Mouse (Mus musculus): ENCODE data around the gene Eml3.
"Not testable (repeated sequence)": the region's sequence is repeated elsewhere in the genome, so short reads cannot be mapped to it uniquely, and the experiment has no call there.

Gene Eml3

DNA sequence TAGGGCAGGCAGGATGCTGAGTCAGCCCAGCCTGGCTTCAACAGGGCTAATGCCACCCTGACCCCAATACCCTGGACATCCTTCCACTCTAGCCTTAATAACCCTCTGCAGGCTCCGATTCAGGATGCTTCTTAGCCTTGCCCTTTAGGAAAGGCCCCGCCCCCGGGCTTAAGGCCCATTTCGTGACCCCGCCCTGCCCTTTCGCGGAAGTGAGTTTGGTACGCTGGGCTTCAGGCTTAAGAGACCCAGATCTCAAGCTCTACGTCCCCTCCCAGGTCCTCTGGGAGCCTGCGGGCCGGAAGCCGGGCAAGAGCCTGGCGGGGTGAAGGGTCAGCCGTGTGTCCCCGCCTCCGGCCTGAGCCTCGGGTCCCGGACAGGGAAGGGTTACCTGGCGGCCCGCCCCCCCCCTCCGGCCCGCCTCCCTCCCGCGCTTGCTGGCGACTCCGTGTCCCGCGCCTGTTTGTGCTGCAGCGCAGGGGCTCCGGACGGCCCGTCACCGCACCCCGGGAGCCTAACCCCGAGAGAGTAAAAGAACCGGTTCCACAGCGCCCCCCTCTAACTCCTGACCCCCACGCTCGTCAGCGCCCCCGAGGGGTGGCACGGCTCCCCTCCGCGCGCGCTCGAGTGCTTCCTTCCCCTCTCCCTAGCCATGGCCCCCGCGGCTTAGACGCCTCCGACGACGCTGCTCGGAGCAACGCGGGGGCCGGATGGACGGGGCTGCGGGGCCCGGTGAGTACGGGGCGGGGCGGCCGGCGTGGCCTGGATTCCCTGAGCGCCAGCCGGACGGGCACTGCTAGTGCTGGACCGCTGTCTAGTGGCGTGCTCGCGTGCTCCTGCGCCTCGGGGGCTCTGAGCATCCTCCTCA, at the start of gene Eml3, which contains the start of gene Rom1:
TSS of gene Eml3 (plus strand) at position 329 of the 865 bp plus-strand sequence.
TSS of gene Rom1 (minus strand) at position 133 of the 865 bp plus-strand sequence.
- peak; percentile 89 for DNase-seq

DNA sequence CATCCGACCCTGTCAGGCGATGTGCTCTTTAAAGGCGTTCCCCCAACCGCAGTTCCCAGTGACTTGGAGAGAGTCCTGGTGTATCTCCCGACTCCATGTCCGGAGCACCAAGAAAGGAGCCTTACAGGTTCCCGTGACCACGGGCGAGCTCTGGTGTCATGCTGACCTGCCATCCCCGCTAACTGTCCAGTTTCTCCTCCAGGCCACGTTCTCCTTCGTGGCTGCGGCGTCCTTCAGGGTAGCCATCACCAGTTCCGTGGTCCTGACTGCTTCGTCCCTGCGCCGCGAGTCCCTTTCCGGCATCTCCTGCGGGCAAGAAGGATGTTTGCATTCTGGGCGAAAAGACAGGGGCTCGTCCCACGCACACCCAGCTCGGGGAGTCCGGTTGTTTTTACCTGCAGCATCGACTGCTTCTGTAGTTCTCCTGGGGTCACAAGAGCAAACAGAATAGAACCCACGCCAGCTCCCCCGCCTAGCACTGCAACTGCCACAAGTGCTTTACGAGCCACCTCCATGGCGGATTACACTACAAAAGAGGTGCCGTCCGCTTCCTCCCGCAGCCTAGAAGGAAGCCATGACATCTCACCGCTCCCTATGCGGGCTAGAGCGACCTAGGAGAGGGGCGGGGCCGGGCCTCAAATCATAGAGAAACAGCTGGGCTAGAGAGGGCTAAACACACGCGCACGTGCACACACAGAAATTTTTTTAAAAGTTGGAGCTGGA, 48.9 kb upstream of the Eml3 start, which contains the start of gene Uqcc3:
TSS of gene Uqcc3 (minus strand) at position 613 of the 723 bp plus-strand sequence.
- DNase-seq: peak; percentile 89 to 93

- no peak for DNase-seq
These were observed 48.3 kb upstream of the Eml3 start for GRCm38 (mm10) chr19:8881034-8881392.

DNA sequence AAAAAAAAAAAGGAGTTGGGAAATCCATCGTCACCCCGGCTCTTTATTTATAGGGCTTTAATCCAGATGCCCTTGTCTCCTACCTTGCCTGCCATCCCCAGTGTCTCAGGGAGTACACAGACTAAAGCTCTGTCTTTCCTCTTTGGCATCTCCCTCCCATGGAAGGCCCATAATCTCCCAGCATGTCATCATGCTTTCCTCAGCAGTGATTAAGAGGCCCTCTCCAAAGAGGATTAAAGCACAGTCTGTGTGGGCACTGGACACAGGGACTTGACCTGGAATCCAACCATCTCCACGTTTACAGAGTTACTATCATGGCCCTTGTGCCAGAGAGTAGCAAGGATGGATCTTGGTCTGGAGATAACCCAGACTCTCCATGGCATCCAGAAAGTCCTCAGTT, 45.7 kb upstream of the Eml3 start, which contains the start of the genes Lbhd1 and Gm49403:
TSS of gene Lbhd1 (plus strand) at position 117 of the 400 bp plus-strand sequence.
TSS of gene Gm49403 (plus strand) at position 315 of the 400 bp plus-strand sequence.
- no peak for DNase-seq

DNA sequence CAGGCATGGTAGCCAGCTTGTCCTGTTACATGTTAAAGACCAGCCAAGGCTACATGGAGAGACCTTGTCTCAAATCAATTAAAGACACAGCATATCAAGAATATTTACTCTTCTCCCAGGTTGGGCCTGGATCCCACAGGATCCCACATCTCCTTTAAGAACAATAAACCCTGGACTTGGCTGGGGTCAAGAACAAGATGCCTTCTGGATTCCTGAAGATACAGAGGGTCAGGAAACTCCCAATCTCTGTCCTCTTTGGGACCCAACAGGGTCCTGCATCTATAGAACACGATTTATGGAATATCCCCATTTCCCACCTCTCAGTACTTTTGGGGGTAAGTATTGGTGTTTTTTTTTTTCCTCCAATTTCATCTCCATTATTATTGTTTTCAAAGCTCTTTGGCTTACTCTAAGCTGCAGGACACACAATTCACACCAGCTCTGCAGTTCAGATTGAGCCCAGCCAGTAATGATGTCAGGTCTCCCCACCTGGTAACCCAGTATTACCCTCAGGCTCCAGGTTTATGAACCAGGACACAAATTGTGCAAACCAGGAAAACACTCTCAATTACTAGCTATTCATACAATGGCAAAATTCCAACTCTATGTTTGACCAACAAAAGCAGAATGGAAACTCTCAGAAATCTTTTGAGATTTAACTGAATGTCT, 42.3 kb upstream of the Eml3 start:
- DNase-seq: no peak

GRCm38 (mm10) chr19:8887585-8888463, 41.5 kb upstream of the Eml3 start:
- DNase-seq: no peak

DNA sequence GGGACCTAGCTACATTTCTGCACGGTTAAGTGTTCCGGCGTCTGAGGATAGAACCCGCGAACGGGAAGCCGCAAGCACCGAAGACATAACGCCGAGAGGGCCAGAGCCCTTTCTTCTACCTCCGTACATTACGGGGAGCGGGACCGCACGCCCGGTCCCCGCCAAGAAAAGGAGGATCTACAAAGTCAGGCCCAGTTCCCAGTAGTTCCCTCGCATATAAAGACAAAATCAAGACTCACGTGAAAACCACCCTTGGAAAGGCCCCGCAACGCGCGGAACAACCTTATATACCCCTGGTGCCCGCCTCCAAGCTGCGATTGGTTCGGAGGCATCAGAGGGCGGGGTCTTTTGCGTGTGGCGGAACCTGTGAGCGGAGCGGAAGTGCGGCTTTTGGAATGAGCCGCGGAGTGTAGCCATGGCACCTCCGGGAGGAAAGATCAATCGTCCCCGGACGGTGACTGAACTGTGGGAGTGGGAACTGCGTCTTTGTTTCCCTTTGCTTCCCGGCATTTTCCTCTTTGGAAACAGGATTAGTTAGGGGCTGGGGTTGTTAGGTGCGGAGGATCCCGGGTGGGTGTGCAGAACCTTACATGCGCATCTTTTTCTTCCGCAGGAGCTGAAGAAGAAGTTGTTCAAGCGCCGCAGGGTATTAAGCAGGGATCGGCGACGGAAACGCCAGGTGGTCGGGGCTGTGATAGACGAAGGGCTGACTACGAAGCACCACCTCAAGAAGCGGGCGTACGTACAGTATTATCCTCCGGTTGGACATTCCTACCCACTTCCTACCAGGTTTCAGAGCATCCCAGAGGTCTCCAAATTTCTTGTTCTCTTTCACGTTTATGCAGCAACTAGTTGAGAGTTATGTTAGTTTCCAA, 40.6 kb upstream of the Eml3 start, which contains the start of the genes 1810009A15Rik and Gm49416:
TSS of gene 1810009A15Rik (plus strand) at position 343 of the 875 bp plus-strand sequence.
TSS of gene Gm49416 (plus strand) at position 416 of the 875 bp plus-strand sequence.
- peak; percentile 94 to 95 for DNase-seq

DNA sequence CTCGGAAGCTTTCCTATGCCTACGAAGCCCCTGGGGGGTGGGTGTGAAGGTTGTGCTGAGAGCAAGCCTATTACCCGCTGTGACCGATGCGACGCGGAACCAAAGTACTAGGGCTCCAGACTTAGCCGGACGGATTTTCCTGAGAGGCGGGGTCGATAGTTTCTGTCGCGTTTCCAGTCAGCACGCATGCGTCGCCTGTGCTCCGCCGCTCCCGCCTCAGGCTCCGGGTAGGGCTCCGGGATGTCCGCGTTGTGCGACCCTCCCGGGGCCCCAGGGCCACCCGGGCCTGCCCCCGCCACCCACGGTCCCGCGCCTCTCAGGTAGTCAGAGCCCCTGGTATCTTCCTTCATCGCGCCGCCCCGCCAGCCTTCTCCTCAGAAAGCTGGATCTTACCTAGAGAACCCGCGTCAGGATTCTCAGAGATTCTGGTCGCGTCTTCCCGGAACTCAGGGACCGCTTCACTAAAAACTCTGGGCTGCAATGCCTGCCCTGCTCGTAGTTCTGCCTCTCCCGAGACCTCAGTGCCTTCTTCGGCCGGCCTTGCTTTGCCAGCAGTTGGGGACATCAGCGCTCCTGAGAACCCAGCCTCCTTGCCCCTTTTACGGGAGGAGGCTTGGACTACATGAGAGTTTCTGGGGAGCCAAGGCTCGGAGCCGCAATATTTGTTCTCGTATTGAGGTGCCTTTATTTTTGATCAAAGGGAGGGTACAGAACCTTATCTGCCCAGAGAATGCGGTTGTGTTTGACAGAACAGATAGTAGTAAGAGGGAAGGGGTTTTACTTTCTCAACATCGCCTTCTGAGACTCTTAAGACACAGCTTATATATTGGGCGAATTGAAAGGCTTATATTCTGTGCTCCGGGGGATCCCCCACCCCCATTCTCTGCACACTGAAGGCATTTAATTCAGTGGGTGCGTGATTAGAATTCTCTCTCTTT, 36.3 kb upstream of the Eml3 start, which contains the start of gene Ints5:
TSS of gene Ints5 (plus strand) at position 177 of the 938 bp plus-strand sequence.
- peak; percentile 84 for DNase-seq

DNA sequence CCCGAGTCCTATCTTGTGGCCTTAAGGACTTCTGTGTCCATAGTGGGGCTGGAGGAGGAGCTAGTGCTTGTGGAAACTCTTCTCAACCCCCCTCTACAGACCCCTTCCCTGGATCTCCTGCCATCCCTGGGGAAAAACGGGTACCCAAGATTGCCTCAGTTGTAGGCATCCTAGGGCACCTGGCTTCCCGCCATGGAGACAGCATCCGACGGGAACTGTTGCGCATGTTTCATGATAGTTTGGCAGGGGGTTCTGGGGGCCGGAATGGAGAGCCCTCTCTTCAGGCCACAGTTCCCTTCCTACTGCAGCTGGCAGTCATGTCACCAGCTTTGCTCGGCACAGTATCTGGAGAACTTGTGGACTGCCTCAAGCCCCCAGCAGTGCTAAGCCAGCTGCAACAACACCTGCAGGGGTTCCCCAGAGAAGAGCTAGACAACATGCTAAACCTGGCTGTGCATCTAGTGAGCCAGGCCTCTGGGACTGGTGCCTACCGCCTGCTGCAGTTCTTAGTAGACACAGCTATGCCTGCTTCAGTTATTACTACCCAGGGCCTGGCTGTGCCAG, 33.9 kb upstream of the Eml3 start:
- no peak for DNase-seq

- DNase-seq: not testable (repeated sequence)
These were observed 33.1 kb upstream of the Eml3 start for GRCm38 (mm10) chr19:8896231-8896630.

DNA sequence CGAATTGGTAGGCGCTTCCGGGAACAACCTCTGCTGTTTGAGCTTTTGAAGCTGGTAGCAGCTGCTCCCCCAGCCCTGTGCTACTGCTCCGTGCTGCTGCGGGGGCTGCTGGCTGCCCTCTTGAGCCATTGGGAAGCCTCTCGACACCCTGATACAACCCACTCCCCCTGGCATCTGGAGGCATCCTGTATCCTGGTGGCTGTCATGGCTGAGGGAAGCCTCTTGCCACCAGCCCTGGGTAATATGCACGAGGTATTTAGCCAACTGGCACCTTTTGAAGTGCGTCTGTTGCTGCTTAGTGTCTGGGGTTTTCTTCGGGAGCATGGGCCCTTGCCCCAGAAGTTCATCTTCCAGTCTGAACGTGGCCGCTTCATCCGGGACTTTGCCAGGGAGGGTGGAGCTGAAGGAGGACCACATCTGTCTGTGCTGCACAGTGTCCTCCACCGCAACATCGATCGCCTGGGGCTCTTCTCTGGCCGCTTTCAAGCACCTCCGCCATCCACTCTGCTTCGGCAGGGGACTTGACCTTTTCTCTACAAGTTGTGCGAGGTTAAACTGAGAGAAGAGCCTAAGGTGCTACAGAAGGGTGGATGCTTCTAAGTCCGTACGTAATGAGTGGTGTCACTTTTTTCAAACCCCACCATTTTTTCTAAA, 32.0 kb upstream of the Eml3 start:
- peak in 1 of 2 experiments; percentile 38 for DNase-seq

DNA sequence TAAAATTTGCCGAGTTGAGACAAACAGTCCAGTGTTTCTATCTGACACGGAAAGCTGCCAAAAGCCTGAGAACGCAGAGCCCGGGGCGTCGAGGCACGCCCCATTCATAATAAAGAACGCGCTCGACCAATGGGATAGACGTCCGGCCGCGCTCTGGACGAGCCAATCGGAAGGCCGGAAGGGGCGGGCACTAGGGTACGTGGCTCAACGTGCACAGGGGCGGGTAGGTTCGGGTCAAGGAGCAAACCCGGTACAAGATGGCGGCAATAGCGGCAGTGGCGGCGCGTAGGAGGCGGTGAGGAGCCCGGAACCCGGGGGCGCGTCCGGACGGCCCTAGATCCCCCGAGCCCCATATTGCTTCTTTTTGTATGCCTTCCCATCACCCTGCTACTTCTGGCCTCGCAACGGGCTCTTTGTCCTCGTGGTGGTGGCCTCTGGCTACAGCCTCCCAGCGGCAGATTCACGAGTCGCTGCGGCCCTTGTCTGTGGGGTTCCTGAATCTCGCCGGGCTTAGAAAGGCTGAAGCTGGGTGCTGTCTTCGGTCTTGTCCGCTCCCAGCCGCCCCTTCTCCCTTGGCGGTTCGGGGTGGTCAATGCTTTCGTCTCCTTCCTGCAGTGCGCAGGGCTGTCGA, 31.4 kb upstream of the Eml3 start, which contains the start of gene Ganab:
TSS of gene Ganab (plus strand) at position 207 of the 631 bp plus-strand sequence.
- DNase-seq: peak; percentile 92 to 96

- DNase-seq: no peak
These were observed 30.8 kb upstream of the Eml3 start for GRCm38 (mm10) chr19:8898576-8898975.

- DNase-seq: no peak
These were observed 30.3 kb upstream of the Eml3 start for GRCm38 (mm10) chr19:8899079-8899478.

DNA sequence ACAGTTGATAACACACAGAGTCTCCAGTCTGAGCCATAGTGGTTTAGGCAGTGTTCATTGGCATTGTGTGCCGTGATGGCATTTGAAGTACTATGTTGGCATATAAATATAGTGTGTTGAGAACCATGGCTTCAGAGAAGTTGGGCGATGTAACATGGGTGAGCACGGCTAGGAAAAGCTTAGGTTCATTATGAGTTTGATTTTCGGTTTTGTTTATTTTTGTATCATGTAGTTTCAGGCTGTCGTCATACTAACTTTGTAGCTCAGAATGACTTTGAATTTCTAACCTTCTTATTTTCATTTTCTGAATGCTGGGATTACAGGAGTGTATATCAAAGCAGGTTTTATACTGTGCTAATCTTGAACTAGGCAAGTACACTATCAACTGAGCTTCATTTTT, 25.9 kb upstream of the Eml3 start:
- no peak for DNase-seq

GRCm38 (mm10) chr19:8908531-8908930, 20.8 kb upstream of the Eml3 start:
- DNase-seq: no peak

- no peak for DNase-seq
These were observed 17.5 kb upstream of the Eml3 start for GRCm38 (mm10) chr19:8911810-8912209.

DNA sequence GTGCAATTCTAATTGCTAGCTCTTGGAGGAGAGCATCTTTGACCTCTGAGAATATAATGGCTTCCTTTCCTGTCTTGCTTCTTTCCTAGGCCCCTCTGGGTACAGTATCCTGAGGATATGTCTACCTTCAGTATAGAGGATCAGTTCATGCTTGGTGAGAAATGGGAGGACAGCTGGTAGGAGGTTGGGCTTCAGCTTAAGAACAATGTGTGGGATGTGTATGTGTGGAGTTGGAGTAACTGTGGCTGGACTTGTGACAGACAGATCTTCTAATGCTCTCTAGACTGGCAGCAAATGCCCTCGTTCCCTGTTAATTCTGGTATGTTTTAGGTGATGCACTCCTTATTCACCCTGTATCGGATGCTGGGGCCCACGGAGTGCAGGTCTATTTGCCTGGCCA, 15.1 kb upstream of the Eml3 start:
- no peak for DNase-seq
